Mouse (Mus musculus): ENCODE data around the gene Olfr1388. TPM values are rescaled to one million over a fixed set of nuclear protein-coding genes. Genes with fewer than 3 reads are reported as not detected.
A peak's percentile ranks its signal among the peaks of the same experiment; 100 is the strongest.
"Not testable (repeated sequence)": the region's sequence is repeated elsewhere in the genome, so short reads cannot be mapped to it uniquely, and the experiment has no call there.

Olfr1388 gene
- polyA plus RNA-seq, 1 experiment from 2014 or later, result 0.07 TPM

GRCm38 (mm10) chr11:49429641-49430040, 6.8 kb upstream of the Olfr1388 start:
- DNase-seq (ENCODE audit: low spot score), result no peak
- Histone ChIP-seq H3K36me3 (ENCODE audit: insufficient read depth, low read length) (no peaks in the 10 kb centered on the region), H3K27me3 (ENCODE audit: insufficient read depth, low read length) (no peaks in the 10 kb centered on the region), H3K4me2 (ENCODE audit: low read length) (no peak overlapping the region), H3K4me1 (replicated peaks; ENCODE audit: insufficient read depth, low read length) (no peaks in the 10 kb centered on the region), H3K27ac (no peak overlapping the region), H3K9ac (ENCODE audit: low read depth, low read length) (no peak overlapping the region), H3K4me3 (replicated peaks; ENCODE audit: low read depth, low read length) (no peak overlapping the region), H3K9me3 (replicated peaks; ENCODE audit: low read length) (no peaks in the 10 kb centered on the region; the same call in 1 of the 2 replicates)
- no peak for ATAC-seq (replicated peaks; ENCODE audit: low FRiP score, low read depth)
- 89% methylated on average over 2 of the region's 2 CpGs for WGBS
- no peak for TF ChIP-seq CTCF (IDR thresholded peaks at IDR 0.05; ENCODE audit: low read depth)

GRCm38 (mm10) chr11:49455043-49455442, 18.6 kb downstream of the Olfr1388 start, which contains the start of gene Olfr1387:
Gene Olfr1387 (plus strand): TSS chr11:49455343.
- H3K36me3 ChIP-seq (ENCODE audit: insufficient read depth, low read length), result no peaks in the 10 kb centered on the region
- H3K4me1 ChIP-seq (replicated peaks; ENCODE audit: insufficient read depth, low read length), result no peaks in the 10 kb centered on the region
- 70% methylated on average over 1 of the region's 1 CpGs for WGBS
- H3K9me3 ChIP-seq (replicated peaks; ENCODE audit: low read length), result no peaks in the 10 kb centered on the region
- H3K9ac ChIP-seq (ENCODE audit: low read depth, low read length), result no peak within 1 kb of the TSS
- H3K4me2 ChIP-seq (ENCODE audit: low read length), result no peak within 1 kb of the TSS
- ATAC-seq (replicated peaks; ENCODE audit: low FRiP score, low read depth) (no peak), DNase-seq (ENCODE audit: low spot score) (no peak)
- no peaks in the 10 kb centered on the region for H3K27me3 ChIP-seq (ENCODE audit: insufficient read depth, low read length)
- H3K27ac ChIP-seq, result no peak within 1 kb of the TSS
- no peak for TF ChIP-seq CTCF (IDR thresholded peaks at IDR 0.05; ENCODE audit: low read depth)
- H3K4me3 ChIP-seq (replicated peaks; ENCODE audit: low read depth, low read length), result no peak within 1 kb of the TSS

GRCm38 (mm10) chr11:49464746-49465145, 28.3 kb downstream of the Olfr1388 start, which contains the start of gene Olfr1386:
Gene Olfr1386 (plus strand): TSS chr11:49465046.
- not testable (repeated sequence) for H3K9me3 ChIP-seq (replicated peaks; ENCODE audit: low read length); H3K4me2 ChIP-seq (ENCODE audit: low read length)
- WGBS, result 83% methylated on average over 2 of the region's 3 CpGs

GRCm38 (mm10) chr11:49485973-49486372, 49.5 kb downstream of the Olfr1388 start:
- Histone ChIP-seq H3K27ac (no peak overlapping the region), H3K9me3 (replicated peaks; ENCODE audit: low read length) (no peaks in the 10 kb centered on the region), H3K4me2 (ENCODE audit: low read length) (no peak overlapping the region), H3K27me3 (ENCODE audit: insufficient read depth, low read length) (no peaks in the 10 kb centered on the region), H3K36me3 (ENCODE audit: insufficient read depth, low read length) (no peaks in the 10 kb centered on the region), H3K9ac (ENCODE audit: low read depth, low read length) (no peak overlapping the region), H3K4me3 (replicated peaks; ENCODE audit: low read depth, low read length) (no peak overlapping the region), H3K4me1 (replicated peaks; ENCODE audit: insufficient read depth, low read length) (no peaks in the 10 kb centered on the region)
- 15% methylated on average over 4 of the region's 4 CpGs for WGBS
- DNase-seq (ENCODE audit: low spot score), result peak; percentile 70
- no peak for TF ChIP-seq CTCF (IDR thresholded peaks at IDR 0.05; ENCODE audit: low read depth)
- ATAC-seq (replicated peaks; ENCODE audit: low FRiP score, low read depth), result 0 out of 2 replicates have a peak, but pooled peaks have one; percentile 10

More at GRCm38 (mm10) chr11:49464746-49465145, 28.3 kb downstream of the Olfr1388 start, which contains the start of gene Olfr1386:
- H3K4me1 ChIP-seq (replicated peaks; ENCODE audit: insufficient read depth, low read length); DNase-seq (ENCODE audit: low spot score); H3K27ac ChIP-seq; ATAC-seq (replicated peaks; ENCODE audit: low FRiP score, low read depth); H3K36me3 ChIP-seq (ENCODE audit: insufficient read depth, low read length); H3K9ac ChIP-seq (ENCODE audit: low read depth, low read length); H3K4me3 ChIP-seq (replicated peaks; ENCODE audit: low read depth, low read length); H3K27me3 ChIP-seq (ENCODE audit: insufficient read depth, low read length): not testable (repeated sequence)

GRCm38 (mm10) chr11:49488770-49489169, 52.3 kb downstream of the Olfr1388 start, which contains the start of gene Olfr1385:
Gene Olfr1385 (plus strand): TSS chr11:49489070.
- not testable (repeated sequence) for H3K9ac ChIP-seq (ENCODE audit: low read depth, low read length); H3K4me2 ChIP-seq (ENCODE audit: low read length); H3K36me3 ChIP-seq (ENCODE audit: insufficient read depth, low read length); ATAC-seq (replicated peaks; ENCODE audit: low FRiP score, low read depth); H3K27me3 ChIP-seq (ENCODE audit: insufficient read depth, low read length); H3K27ac ChIP-seq; H3K9me3 ChIP-seq (replicated peaks; ENCODE audit: low read length); H3K4me3 ChIP-seq (replicated peaks; ENCODE audit: low read depth, low read length); H3K4me1 ChIP-seq (replicated peaks; ENCODE audit: insufficient read depth, low read length); DNase-seq (ENCODE audit: low spot score)
- 83% methylated on average over 1 of the region's 1 CpGs for WGBS

Other genes with a start within 250 kb of the Olfr1388 start
- 2.2 and 2.5 TPM in 2 replicates for gene Btnl9, start 249.5 kb upstream of the Olfr1388 start, polyA plus RNA-seq (2015; fragmentation: Nextera tagmentation; extraction: Ambion mirVana)
- 29.4 and 29.8 TPM in 2 replicates for gene Zfp62, start 233.3 kb upstream of the Olfr1388 start, polyA plus RNA-seq (2015; fragmentation: Nextera tagmentation; extraction: Ambion mirVana)
- gene Mgat1, start 192.4 kb upstream of the Olfr1388 start, polyA plus RNA-seq (2015; fragmentation: Nextera tagmentation; extraction: Ambion mirVana), result 75.2 and 82.7 TPM in 2 replicates
- gene Olfr1393, start 158.3 kb upstream of the Olfr1388 start, polyA plus RNA-seq (2015; fragmentation: Nextera tagmentation; extraction: Ambion mirVana), result 0.13 and 0.14 TPM in 2 replicates
- 0.06 and 0.07 TPM in 2 replicates for gene Olfr1392, start 151.3 kb upstream of the Olfr1388 start, polyA plus RNA-seq (2015; fragmentation: Nextera tagmentation; extraction: Ambion mirVana)
- gene Olfr10, start 131.9 kb upstream of the Olfr1388 start, polyA plus RNA-seq (2015; fragmentation: Nextera tagmentation; extraction: Ambion mirVana), result not detected in 2 replicates
- not detected in 2 replicates for gene Olfr1391, start 113.9 kb upstream of the Olfr1388 start, polyA plus RNA-seq (2015; fragmentation: Nextera tagmentation; extraction: Ambion mirVana)
- not detected in 2 replicates for gene Olfr1390, start 101.4 kb upstream of the Olfr1388 start, polyA plus RNA-seq (2015; fragmentation: Nextera tagmentation; extraction: Ambion mirVana)
- not detected in 2 replicates for gene Olfr1389, start 13.6 kb upstream of the Olfr1388 start, polyA plus RNA-seq (2015; fragmentation: Nextera tagmentation; extraction: Ambion mirVana)
- gene Olfr1387, start 18.7 kb downstream of the Olfr1388 start, polyA plus RNA-seq (2015; fragmentation: Nextera tagmentation; extraction: Ambion mirVana), result not detected in 2 replicates
- gene Olfr1386, start 28.4 kb downstream of the Olfr1388 start, polyA plus RNA-seq (2015; fragmentation: Nextera tagmentation; extraction: Ambion mirVana), result not detected in 2 replicates
- gene Olfr1385, start 52.4 kb downstream of the Olfr1388 start, polyA plus RNA-seq (2015; fragmentation: Nextera tagmentation; extraction: Ambion mirVana), result not detected in 2 replicates
- gene Olfr1384, start 70.1 kb downstream of the Olfr1388 start, polyA plus RNA-seq (2015; fragmentation: Nextera tagmentation; extraction: Ambion mirVana), result not detected in 2 replicates
- gene Olfr1383, start 83.0 kb downstream of the Olfr1388 start, polyA plus RNA-seq (2015; fragmentation: Nextera tagmentation; extraction: Ambion mirVana), result not detected in 2 replicates
- not detected in 2 replicates for gene Olfr1382, start 91.6 kb downstream of the Olfr1388 start, polyA plus RNA-seq (2015; fragmentation: Nextera tagmentation; extraction: Ambion mirVana)
- gene Olfr1381, start 106.8 kb downstream of the Olfr1388 start, polyA plus RNA-seq (2015; fragmentation: Nextera tagmentation; extraction: Ambion mirVana), result not detected in 2 replicates
- gene Olfr1380, start 120.3 kb downstream of the Olfr1388 start, polyA plus RNA-seq (2015; fragmentation: Nextera tagmentation; extraction: Ambion mirVana), result not detected in 2 replicates
- 5.3 and 5.6 TPM in 2 replicates for gene Flt4, start 172.6 kb downstream of the Olfr1388 start, polyA plus RNA-seq (2015; fragmentation: Nextera tagmentation; extraction: Ambion mirVana)
- not detected in 2 replicates for gene Scgb3a1, start 227.0 kb downstream of the Olfr1388 start, polyA plus RNA-seq (2015; fragmentation: Nextera tagmentation; extraction: Ambion mirVana)